Mouse (Mus musculus) lung, adult 2 months (tissue): ENCODE measurements around the gene Slc39a3.

Source experiments
- CTCF ChIP-seq: fragments of 200-500 bp; IDR thresholded peaks from 2 replicates; pipeline ENCODE4 v1.5.1; 2011; ENCODE audit warnings: mild to moderate bottlenecking, low read length, control low read depth; ENCODE audit not compliant: insufficient read depth
- POLR2A ChIP-seq: fragments of 200-500 bp; IDR thresholded peaks from 2 replicates; pipeline ENCODE4 v1.6.1; 2011; ENCODE audit warnings: low read depth, mild to moderate bottlenecking, control low read depth, low read length, borderline replicate concordance; ENCODE audit errors: extremely low read depth

GRCm38 (mm10) chr10:81028219-81028618 is 9.0 kb downstream of the Slc39a3 start:
- TF ChIP-seq POLR2A (no peak), CTCF (no peak)
